Mouse (Mus musculus): ENCODE results near the gene Unc5a.

Unc5a gene

GRCm38 (mm10) chr13:54948531-54949493 is at the start of gene Unc5a:
Gene Unc5a (plus strand): TSS chr13:54949411.
- DNase-seq = peak; percentile 82 to 86

DNA sequence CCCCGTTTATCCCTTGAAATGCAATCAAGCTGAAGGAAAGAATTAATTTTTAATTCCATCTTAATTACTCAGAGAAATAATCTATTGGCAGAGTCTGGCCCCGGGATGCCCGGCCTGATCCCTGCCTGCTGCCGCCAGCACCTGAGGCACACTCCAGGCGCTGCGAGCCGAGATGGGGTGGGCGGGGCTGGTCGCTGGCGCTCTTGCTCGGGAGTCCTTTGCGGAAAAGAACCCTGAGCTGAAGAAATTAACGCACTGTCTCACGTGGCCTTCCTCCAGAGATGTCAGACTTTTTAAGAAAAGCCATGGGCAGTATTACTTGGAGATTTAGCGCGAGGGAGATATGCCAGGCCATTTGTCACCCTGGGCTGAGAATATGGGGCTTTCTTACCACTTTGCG is 37.2 kb upstream of the Unc5a start:
- peak; percentile 56 to 57 for DNase-seq

DNA sequence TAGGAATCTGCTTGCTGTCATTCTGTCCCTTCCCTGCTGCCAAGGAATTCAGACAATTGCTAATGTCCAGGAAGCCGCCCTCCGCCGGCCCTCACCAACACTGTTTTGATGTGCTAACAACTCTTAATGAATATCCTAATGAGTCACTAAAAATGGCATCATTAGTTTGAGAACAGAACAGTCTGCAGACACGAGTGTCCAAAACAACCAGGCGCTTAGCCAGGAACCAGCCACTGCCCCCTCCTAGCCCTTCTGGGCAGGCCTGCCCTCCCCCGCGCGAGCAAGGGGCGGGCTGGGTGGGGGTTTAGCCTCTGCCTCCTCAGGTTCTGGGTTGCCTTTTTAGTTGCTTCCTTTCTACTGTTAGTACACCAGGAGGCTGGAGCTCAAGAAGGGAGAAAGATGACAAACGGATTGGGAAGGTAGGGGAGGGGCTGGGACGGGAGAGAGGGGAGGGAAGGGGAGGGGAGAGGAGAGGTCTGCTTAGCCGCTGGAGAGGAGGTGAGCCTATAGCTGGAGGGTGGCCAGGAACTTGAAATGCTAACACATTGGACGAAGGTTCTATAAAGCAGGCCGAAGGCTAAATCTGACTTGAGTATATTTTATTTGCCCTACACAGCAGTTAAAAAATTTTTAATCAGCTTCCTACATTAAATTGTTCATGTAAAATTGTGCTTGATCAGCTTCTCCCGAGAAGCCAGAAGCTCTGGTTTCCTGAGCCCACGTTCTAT is 36.2 kb upstream of the Unc5a start:
- peak in 1 of 2 experiments; percentile 58 for DNase-seq

GRCm38 (mm10) chr13:54916644-54917043 is 32.6 kb upstream of the Unc5a start:
- no peak for DNase-seq

DNA sequence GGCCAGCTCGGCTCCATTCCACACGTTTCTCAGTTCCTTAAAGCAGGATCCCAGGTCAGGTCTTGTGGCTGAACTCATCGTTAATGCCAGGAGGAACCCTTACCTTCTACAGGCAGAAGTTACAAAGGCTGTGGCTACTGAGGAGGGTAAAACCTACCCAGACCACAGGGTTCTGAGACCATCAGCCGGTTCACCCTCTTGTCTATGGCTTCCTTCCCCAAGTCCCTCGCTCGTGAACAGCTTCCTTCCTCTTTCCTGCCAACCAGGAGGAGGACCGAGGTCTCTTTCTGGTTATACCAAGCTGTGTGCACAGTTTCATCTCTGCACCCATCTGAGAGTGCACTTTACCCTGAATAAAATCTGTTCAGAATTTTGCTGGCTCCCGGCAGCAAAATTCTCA is 30.3 kb upstream of the Unc5a start:
- DNase-seq = no peak

DNA sequence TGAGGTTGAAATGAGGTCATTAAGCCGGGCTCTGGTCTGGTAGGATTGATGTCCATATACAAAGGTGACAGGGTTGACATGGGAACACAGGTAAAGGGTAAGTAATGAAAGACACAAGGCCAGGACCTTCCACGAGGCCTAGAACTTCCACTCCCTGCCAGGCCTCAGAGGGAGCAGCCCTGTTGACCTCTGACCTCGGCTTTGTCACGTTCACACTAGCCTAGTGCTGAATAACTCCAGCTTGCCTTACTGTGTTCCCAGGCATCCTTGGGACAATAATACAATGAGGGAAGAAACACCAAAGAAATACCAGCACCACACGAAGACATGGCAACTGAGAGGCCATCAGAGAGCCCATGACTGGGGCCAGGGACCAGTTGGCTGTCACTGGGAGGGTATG is 29.5 kb upstream of the Unc5a start:
- DNase-seq = no peak

DNA sequence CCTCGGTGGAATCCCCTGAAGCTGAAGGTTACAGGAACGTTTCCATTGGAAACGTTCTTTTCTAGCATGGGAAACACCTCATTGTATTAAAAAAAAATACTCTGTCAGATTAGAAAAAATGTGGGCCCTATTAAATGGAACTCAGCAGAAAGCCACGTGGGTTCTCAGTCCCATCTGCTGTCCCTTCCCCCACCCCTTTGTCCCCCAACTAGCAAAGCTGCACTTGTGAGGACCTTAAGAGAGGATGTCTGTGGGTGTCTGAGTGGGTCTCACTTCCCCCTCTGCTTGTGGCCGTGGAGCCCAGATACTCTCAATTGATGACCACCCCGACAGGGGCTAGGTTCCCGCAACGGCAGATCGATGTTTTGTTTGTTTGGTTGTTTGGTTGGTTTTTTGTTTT is 27.5 kb upstream of the Unc5a start:
- DNase-seq = peak; percentile 54 to 62

- peak; percentile 70 to 75 for DNase-seq
Measured at GRCm38 (mm10) chr13:54923705-54924104, 25.5 kb upstream of the Unc5a start.

- peak; percentile 64 to 65 for DNase-seq
Measured at GRCm38 (mm10) chr13:54925466-54925865, 23.7 kb upstream of the Unc5a start.

GRCm38 (mm10) chr13:54926654-54927053 is 22.6 kb upstream of the Unc5a start:
- DNase-seq = peak; percentile 92 to 93

GRCm38 (mm10) chr13:54930123-54930522 is 19.1 kb upstream of the Unc5a start:
- no peak for DNase-seq

- DNase-seq = peak in 1 of 2 experiments; percentile 47
Measured at GRCm38 (mm10) chr13:54934873-54935272, 14.3 kb upstream of the Unc5a start.

DNA sequence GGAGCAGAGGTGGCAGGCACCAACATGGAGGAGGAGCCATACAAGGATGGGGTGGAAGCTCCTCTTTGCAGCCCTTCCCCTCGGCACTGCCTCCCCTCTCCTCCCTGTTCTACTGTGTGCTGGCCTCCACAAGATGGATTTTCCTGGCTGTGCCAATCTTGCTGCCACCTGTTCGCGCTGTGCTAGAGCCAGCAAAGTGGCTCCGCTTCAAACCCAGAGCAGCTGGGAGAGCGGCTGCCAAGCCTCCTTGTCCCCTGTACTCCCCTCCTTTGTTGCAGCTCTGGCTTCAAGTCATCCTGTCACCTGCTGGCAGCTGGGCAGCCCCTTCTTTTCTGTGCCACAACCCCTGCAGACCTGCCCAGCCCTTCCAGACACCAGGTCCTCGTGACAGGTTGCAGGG is 13.0 kb upstream of the Unc5a start:
- DNase-seq = peak; percentile 89 to 90

DNA sequence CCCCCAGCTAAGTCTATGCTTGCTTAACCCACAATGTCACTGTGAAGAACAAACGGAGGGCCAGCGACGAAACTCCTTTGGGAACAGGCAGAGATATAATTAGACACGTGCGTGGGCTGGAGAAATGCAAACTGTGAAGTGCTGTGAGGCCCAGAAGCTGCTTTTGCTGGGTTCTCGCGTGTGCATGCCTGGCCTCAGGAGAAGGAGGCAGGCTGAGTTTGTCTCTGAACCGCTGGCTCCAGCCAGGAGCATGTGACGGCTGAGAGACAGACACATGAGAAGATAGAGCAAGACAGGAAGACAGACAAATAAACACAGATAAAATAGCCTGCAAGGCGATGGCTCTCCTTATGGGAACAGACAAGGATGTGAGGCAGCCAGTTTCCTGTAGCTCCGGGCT is 11.3 kb upstream of the Unc5a start:
- no peak for DNase-seq

GRCm38 (mm10) chr13:54938493-54938892 is 10.7 kb upstream of the Unc5a start:
- DNase-seq = no peak

- peak; percentile 79 to 80 for DNase-seq
Measured at GRCm38 (mm10) chr13:54944411-54945157, 4.6 kb upstream of the Unc5a start.

DNA sequence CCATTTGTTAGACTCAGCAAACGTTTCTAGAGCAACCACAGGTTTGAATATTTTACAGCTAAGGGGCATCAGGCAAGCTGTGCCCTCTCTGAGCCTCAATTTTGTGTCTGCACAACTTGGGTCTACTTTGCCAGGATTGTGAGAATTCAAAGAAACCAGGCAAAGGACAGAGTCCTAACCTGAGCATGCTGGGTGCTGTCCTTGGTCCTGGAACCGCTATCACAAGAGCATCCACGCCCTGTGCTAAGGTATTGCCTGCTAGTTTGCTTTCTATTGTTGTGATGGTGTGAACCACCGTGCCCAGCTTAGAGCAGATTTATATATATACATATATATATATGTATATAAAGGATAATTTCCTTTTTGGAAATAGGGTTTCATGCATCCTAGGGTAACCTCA is 3.9 kb upstream of the Unc5a start:
- no peak for DNase-seq

DNA sequence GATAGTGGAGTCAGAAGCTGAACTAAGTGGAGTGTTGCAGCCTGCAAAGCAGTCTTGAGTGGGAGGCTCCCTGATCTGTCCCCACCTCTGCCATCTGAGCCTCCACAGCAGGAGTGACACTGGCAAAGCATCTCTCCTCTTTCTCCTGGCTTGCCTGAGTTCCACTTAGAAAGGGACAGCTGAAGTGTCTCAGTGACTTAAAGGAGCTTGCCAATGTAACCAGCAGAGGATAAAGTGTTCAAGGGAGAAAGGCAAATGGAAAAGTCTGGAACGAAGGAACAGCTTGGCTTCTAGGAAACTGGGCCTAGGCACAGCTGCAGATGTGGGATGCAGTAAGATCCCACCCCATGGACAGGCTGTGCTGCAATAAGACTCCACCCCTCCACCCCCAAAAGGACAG is 2.8 kb upstream of the Unc5a start:
- no peak for DNase-seq

DNA sequence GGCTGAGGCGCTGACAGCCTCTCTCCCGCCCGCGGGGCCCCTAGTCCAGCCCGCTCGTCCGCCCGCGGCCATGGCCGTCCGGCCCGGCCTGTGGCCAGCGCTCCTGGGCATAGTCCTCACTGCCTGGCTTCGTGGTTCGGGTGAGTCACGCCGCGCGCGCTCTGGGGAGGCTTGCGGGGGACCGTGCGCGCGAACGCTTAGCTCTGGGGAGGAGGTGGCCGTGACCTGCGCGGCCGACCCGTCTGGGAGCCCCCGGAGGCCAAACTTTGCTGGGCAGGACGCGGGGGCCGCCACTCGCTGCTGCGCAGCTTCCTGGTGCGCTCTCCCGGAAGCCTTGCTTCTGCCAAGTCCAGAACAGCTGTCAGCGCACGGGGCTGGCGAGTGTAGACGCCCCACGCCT is 381 bp downstream of the Unc5a start:
- DNase-seq = no peak

- DNase-seq = peak; percentile 48 to 51
Measured at GRCm38 (mm10) chr13:54950131-54950530, 920 bp downstream of the Unc5a start.

GRCm38 (mm10) chr13:54951166-54951565 is 2.0 kb downstream of the Unc5a start:
- no peak for DNase-seq

GRCm38 (mm10) chr13:54954745-54955144 is 5.5 kb downstream of the Unc5a start:
- DNase-seq = peak; percentile 56
